Mouse (Mus musculus) layer of hippocampus, adult 2 months (tissue): ENCODE results near the gene Pld1. TPM values are rescaled to one million over a fixed set of nuclear protein-coding genes. Genes with fewer than 3 reads are reported as not detected.

Experiments
- DNase-seq, 2 experiments: peaks; one replicate each; pipeline ENCODE4 v3.0.0; 2022; ENCODE audit warnings: low spot score in 2 of 2
- H3K27ac ChIP-seq: fragments of 200-600 bp; 2 replicates; pipeline ENCODE4 v1.8.1; 2022
- H3K4me3 ChIP-seq: fragments of 200-600 bp; 2 replicates; pipeline ENCODE4 v1.8.1; 2022; ENCODE audit warnings: mild to moderate bottlenecking
- CTCF ChIP-seq: fragments of 200-600 bp; conservative IDR thresholded peaks from 2 replicates; pipeline ENCODE4 v1.8.1; 2022; ENCODE audit warnings: antibody characterized with exemption, mild to moderate bottlenecking, moderate library complexity
- total RNA-seq, 2 experiments: library from RNA; stranded (reverse); gene quantifications; 2 replicates each; pipeline ENCODE4 v1.2.3; 2021

Pld1 gene
- total RNA-seq, 2 experiments from 2014 or later, result 6.9 to 9.0 TPM

DNA sequence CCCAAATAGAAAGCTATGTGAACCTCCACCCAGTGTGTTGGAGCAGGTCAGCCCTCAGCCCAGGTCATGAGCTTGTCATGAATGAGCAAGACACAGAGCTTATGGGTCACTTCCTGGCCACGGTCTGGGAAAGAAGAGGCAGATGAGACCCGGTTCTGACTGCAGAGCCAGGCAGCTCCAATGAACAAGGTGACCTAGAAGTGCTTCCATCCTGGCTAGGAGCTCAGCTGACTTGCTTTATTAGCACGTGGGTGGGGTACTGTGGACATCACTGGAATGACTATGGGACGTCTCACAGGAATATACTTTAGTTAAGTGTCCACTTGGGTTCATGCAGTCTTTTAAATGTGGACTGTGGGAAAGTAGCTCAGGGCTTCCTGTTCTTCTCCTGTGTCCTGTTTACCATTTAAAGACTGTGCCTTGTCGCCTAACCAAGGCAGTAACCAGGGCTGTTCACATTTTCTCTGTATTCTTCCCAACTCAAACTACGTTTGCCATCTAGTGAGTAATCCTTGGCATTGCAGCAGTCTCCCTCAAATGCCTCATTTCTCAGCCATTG, 169.0 kb downstream of the Pld1 start:
- DNase-seq, result peak; percentile 41 to 58
- Histone ChIP-seq H3K27ac (no peak overlapping the region), H3K4me3 (no peak overlapping the region)
- TF ChIP-seq CTCF, result peak; percentile 92

DNA sequence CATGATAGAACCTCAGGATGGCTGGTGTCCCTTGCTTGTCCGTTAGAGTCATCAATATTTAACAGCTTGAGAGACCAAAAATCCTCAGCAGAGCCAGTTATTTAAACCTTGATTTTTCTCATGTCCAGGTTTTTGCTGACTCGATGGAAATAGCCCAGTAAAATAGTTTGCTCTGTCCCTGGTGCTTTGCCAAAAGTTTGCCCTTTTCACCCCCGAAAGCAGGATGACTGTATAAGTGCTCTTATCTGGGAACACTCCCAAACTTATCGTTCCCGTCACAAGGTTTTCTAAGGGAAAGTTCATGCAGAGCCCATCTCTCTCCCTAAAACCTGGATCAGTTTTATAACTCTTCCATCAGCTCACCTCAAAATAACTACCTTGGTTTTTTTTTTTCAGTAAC, 173.0 kb downstream of the Pld1 start:
- no peak for TF ChIP-seq CTCF
- no peak for DNase-seq
- no peak overlapping the region for H3K4me3 ChIP-seq
- no peak overlapping the region for H3K27ac ChIP-seq

DNA sequence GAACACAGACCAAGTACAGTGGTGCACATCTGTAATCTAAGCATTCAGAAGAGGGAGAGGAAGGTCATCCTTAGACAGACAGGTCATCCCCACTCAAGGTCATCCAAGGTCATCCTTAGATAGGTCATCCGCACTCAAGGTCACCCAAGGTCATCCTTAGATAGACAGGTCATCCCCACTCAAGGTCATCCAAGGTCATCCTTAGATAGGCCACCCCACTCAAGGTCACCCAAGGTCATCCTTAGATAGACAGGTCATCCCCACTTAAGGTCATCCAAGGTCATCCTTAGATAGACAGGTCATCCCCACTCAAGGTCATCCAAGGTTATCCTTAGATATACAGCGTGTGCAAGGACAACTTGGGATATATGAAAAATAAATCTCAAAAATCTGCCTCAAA, 175.4 kb downstream of the Pld1 start:
- DNase-seq, result no peak
- H3K27ac ChIP-seq, result no peak overlapping the region
- TF ChIP-seq CTCF, result no peak
- H3K4me3 ChIP-seq, result no peak overlapping the region

DNA sequence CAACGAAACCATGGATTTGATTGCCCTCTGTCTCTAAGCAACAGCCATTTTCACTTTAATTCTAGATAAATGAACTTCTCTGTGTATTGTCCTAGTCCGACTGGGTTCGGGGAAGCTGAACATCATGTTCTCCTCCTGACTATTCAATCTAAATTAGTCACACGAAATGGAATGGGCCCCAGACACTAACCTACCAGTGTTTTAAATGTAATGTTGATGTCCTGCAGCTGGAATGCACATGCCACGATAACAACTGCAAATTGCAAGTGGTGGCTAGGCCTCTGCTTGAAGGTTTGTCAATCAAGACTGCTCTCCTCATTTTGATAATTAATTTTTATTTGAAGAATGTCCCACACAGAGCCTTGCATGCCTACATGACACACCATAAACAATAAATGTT, 203.2 kb downstream of the Pld1 start:
- TF ChIP-seq CTCF, result no peak
- DNase-seq, result no peak

DNA sequence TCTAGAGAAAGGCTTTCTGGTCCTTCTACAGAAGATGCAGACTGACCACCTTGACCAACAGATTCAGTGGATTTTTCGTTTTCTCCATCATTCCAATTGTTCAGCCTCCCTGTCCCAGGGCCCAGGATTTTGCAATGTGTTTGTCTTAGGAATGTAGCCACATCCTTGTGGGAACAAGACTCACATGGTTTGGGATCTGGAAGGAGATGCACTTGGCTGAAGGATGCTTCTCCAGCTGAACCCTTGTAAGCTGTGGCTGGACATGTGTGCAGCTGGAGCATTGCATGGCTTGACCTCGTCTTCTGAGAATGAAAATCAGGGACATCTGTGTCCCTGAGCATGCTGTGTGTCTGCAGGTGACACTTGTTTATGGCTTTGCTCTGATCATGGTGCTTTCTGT, 203.6 kb downstream of the Pld1 start:
- no peak overlapping the region for H3K4me3 ChIP-seq
- TF ChIP-seq CTCF, result no peak
- H3K27ac ChIP-seq, result no peak overlapping the region
- no peak for DNase-seq

More for the DNA sequence above, 203.2 kb downstream of the Pld1 start:
- H3K27ac ChIP-seq, result no peak overlapping the region
- no peak overlapping the region for H3K4me3 ChIP-seq

DNA sequence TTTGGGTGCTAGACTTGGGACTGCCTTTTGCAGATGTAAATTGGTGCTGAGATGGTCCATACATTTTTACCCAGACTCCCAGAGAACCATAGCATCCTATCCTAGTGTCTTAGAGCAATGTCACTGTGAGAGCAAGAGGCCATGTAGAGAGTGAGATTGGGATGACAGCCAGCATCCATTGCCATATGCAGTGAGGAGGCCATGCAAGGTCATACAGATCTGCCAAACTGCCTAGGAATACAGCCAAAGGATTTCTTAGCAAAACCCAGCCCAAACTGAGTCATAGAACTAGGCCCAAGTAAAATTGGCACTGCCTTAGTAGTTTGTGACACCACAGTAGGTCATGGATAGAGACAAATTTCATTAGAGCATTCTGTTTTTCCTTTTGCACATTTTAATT, 206.2 kb downstream of the Pld1 start:
- Histone ChIP-seq H3K4me3 (no peak overlapping the region), H3K27ac (no peak overlapping the region)
- DNase-seq, result no peak
- TF ChIP-seq CTCF, result no peak

DNA sequence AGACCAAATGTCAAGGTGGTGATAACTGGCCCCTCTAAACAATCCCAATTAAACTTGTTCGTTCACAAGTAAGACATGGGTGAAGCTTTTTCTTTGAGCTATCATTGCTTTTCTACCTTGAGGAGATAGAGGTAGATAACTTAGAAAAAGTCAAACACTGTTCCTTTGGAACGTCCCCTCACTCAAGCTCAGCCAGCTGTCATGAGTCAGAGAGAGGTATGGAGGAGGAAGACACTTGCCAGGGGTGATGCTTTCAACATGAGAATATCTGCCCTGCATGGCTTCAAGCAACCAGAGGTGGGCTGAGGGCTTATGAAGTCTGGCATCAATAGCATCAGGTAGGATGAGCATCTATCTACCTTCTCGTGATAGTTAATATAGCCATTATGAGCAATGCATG, 207.0 kb downstream of the Pld1 start:
- no peak for DNase-seq
- H3K27ac ChIP-seq, result no peak overlapping the region
- no peak overlapping the region for H3K4me3 ChIP-seq
- no peak for TF ChIP-seq CTCF

DNA sequence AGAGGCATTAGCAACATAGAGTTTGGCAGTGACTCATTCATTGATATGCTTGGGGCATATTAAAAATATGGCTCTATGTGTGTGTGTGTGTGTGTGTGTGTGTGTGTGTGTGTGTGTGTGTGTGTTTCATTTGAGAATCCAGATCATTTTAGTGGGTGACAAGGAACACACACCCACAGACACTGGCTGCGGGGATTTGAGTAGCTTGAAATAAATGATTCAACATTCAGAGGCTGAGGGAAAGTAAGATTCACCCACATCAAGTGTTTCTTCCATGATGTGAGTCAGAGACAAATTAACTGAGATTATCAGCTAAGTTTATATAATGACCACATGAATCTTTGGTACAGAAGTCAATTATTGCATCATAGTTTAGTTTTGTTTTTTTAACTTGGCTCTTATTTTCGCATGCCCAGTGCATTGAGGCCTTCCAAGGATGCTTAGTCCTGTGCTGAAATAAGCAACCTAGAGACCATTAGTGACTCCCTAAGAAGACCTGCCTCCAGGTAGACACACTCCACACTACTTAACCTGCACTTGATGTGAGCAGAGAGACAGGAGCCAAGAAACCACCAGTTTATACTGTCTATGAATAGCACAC, 211.3 kb downstream of the Pld1 start:
- peak in 1 of 2 experiments; percentile 33 for DNase-seq
- H3K4me3 ChIP-seq, result no peak overlapping the region
- no peak overlapping the region for H3K27ac ChIP-seq
- no peak for TF ChIP-seq CTCF

DNA sequence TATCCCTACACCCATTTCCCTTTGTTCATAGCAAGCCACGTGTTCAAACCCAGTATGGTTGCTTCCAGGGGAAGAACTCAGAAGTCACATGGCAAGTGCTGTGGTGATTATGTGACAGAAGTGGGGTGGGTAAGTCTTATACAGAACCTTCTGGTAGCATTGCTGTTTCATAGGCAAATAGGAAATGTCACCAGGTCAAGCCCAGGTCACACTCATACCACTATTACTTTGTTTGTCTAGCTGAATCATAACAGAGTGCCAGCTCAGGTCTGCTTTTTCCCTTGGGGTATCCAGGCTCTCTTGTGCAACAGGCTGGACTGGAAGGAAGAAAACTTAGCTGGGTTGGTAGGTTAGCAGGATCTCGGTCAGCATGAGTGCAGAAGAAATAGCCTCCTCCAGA, 219.5 kb downstream of the Pld1 start:
- no peak for DNase-seq
- Histone ChIP-seq H3K27ac (no peak overlapping the region), H3K4me3 (no peak overlapping the region)
- TF ChIP-seq CTCF, result no peak

DNA sequence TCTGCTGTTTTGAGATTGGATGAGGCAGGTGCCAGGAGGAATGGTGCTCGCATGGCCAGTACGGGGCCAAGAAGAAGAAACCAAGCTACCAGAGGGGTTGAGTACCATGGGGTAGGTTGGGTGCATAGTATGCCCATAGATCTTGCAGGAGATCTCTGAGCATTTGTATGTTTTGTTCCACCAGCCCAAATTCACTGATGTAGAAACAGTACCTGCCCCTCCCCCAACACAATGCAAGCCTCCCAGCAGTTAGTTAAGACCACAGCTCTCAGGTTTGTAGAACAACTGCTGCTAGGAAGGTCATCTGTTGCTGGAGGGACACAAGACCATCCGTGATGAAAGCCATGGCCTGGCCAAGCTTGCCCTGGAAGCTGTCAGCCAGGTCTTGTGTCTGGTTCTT, 220.4 kb downstream of the Pld1 start:
- no peak for TF ChIP-seq CTCF
- Histone ChIP-seq H3K4me3 (no peak overlapping the region), H3K27ac (no peak overlapping the region)
- DNase-seq, result no peak

DNA sequence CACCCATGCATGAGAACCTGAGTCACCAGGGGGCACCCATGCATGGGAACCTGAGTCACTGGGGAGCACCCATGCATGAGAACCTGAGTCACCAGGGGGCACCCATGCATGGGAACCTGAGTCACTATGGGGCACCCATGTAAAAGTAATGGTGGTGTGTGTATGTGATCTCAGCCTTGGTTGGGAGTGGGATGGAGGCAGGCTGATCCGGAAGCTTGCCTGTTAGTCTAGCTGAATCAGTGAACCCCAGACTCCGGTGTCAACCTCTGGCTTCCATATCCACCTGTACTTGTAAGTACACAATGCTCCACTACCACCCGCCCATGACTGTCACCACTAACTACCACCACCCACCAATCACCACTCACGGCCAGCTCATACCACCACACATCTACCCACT, 223.9 kb downstream of the Pld1 start:
- no peak for TF ChIP-seq CTCF
- H3K4me3 ChIP-seq, result no peak overlapping the region
- DNase-seq, result no peak
- H3K27ac ChIP-seq, result no peak overlapping the region

DNA sequence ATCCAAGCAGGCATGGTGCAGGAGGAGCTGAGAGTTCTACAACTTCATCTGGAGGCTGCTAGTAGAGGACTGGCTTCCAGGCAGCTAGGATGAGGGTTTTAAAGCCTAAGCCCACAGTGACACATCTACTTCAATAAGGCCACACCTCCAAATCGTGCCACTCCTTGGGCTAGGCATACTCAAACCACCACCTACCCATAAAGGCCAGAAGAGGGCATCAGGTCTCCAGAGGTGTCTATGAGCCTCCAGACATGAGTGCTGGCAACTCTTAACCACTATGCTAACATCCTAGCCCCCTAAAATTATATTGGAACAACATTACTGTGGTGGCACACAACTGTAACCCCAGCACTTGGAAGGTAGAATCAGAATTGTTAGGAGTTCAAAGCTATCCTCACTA, 226.2 kb downstream of the Pld1 start:
- H3K27ac ChIP-seq, result no peak overlapping the region
- no peak overlapping the region for H3K4me3 ChIP-seq
- no peak for DNase-seq
- no peak; the same call in 1 of the 2 replicates for TF ChIP-seq CTCF

DNA sequence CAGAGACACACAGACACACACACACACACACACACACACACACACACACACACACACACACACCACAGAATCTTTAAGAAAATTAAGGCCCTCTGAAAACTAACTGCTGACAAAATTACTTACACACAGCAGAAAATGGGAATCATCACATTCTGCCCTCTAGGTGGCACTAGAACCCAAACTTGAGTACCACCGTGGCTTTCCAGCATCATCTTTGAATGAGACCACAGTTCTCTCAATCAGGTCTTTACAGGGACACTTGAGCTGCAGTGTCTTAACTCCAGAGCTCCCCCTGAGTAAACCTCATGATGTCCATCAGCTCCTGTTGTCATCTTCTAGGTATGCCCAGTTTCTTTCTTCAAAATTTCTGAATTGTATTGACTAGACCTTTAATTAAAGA, 227.1 kb downstream of the Pld1 start:
- Histone ChIP-seq H3K4me3 (no peak overlapping the region), H3K27ac (no peak overlapping the region)
- peak; percentile 81 for TF ChIP-seq CTCF
- peak; percentile 67 to 81 for DNase-seq

DNA sequence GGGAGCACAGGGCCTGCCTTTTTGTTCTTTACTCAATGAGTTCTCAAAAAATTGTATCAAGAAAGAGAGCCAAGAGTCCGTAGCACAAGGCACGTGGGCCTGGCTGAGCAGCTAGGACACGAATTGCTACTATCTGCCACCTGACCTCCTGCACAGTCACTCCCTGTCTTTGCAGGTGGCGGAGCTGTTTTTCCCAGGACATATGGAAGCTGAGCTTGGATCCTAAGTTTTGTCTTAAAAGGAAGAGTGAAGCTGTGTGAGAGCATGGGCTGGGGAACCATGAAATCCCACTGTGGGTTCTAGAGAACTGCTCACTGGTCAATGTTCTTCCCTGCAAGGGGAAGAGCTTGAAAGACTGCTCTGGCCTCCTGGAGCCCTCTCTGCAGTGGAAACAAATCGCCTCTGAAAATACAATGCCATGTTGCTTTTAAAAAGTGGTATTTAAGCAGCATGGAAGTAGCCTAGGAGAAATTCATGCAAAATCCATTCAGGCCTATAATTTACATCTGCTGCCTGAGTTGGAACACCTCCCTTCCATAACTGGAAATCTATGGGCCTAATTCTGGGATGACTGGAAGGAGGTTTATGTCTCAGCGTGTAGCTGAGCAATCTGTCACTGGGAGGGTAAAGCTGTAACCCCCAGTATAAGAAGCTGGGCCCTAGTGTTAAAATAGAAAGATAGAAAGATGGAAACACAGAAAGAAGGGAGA, 229.5 kb downstream of the Pld1 start:
- DNase-seq, result no peak
- H3K27ac ChIP-seq, result no peak overlapping the region
- no peak for TF ChIP-seq CTCF
- no peak overlapping the region for H3K4me3 ChIP-seq
